Mouse (Mus musculus) limb, embryonic 10.5 days (tissue): Measurements from ENCODE around the gene Ddx6. TPM values are rescaled to one million over a fixed set of nuclear protein-coding genes. Genes with fewer than 3 reads are reported as not detected.

ENCODE experiments used
- DNase-seq: peaks from one replicate; pipeline ENCODE4 v3.0.0-alpha.2; 2017; ENCODE audit warnings: low spot score
- H3K27ac ChIP-seq: fragments of 300-500 bp; sonication (generic); 2 replicates; pipeline ENCODE4 v1.5.1; 2016; ENCODE audit warnings: mild to moderate bottlenecking
- H3K27me3 ChIP-seq: fragments of 300-500 bp; sonication (generic); 2 replicates; pipeline ENCODE4 v1.6.1; 2016; ENCODE audit warnings: low read depth, mild to moderate bottlenecking; ENCODE audit not compliant: poor library complexity, severe bottlenecking
- H3K36me3 ChIP-seq: fragments of 300-500 bp; sonication (generic); 2 replicates; pipeline ENCODE4 v1.6.1; 2016; ENCODE audit warnings: mild to moderate bottlenecking, moderate library complexity
- H3K4me1 ChIP-seq: fragments of 300-500 bp; sonication (generic); 2 replicates; pipeline ENCODE4 v1.6.1; 2016
- H3K4me3 ChIP-seq: fragments of 300-500 bp; sonication (generic); 2 replicates; pipeline ENCODE4 v1.5.1; 2016; ENCODE audit warnings: mild to moderate bottlenecking, moderate library complexity
- H3K9me3 ChIP-seq: fragments of 300-500 bp; sonication (generic); replicated peaks from 2 replicates; pipeline ENCODE4 v1.6.1; 2016; ENCODE audit warnings: mild to moderate bottlenecking
- WGBS: fragments of 180-500 bp; shearing (Covaris S2); methylation state at CpG from one replicate; pipeline ENCODE4 v1.1.7; 2016; 5-methylcytosine and 5-hydroxymethylcytosine counted together
- polyA plus RNA-seq: library from polyadenylated mRNA; unstranded; fragments of >200 nt; fragmentation: Nextera tagmentation; extraction: Ambion mirVana; gene quantifications from 2 replicates; pipeline ENCODE4 v1.2.1, GENCODE M21; 2016

Gene Ddx6
- polyA plus RNA-seq, 1 experiment from 2014 or later: 23.3 TPM

GRCm38 (mm10) chr9:44648881-44649281, 44.2 kb downstream of the Ddx6 start:
- Histone ChIP-seq H3K27me3 (0 out of 2 replicates have a peak, but pooled peaks cover 3% of the 10 kb centered on the region), H3K27ac (no peak overlapping the region), H3K36me3 (no peaks in the 10 kb centered on the region), H3K4me3 (no peak overlapping the region), H3K9me3 (no peaks in the 10 kb centered on the region), H3K4me1 (peaks cover 14% of the 10 kb centered on the region; the same call in 1 of the 2 replicates)
- 81% methylated on average over 7 of the region's 7 CpGs for WGBS
- DNase-seq: no peak

- no peak overlapping the region for H3K4me3 ChIP-seq
- no peaks in the 10 kb centered on the region for H3K9me3 ChIP-seq
- no peak overlapping the region for H3K27ac ChIP-seq
- peak; percentile 66 for DNase-seq
- 18% methylated on average over 8 of the region's 8 CpGs for WGBS
- 0 out of 2 replicates have a peak, but pooled peaks cover 3% of the 10 kb centered on the region for H3K27me3 ChIP-seq
- H3K36me3 ChIP-seq: no peaks in the 10 kb centered on the region
- H3K4me1 ChIP-seq: peaks cover 14% of the 10 kb centered on the region
Measured at GRCm38 (mm10) chr9:44652027-44652426, 47.3 kb downstream of the Ddx6 start.

DNA sequence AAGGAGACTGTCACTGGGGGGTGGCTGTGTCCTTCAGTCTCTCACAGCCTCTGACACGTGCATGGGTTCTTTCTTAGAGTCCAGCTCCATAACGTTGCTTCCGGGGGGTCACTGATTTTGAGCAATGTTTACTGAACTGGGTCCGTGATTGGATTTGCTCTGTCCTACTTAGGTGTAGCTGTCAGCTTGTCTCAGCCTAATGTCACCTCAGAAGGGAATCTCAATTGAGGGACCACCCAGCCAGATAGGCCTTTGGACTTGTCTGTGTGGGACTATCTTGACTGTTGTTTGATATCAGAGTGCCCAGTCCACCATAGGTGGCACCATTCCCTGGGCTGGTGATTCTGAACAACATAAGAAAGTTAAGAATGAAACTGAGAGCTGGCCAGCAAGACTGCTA, 49.2 kb downstream of the Ddx6 start:
- no peak overlapping the region for H3K4me3 ChIP-seq
- WGBS: 76% methylated on average over 4 of the region's 4 CpGs
- no peaks in the 10 kb centered on the region for H3K9me3 ChIP-seq
- H3K4me1 ChIP-seq: peaks cover 12% of the 10 kb centered on the region
- 0 out of 2 replicates have a peak, but pooled peaks cover 3% of the 10 kb centered on the region for H3K27me3 ChIP-seq
- no peak for DNase-seq
- no peak overlapping the region for H3K27ac ChIP-seq
- H3K36me3 ChIP-seq: no peaks in the 10 kb centered on the region

GRCm38 (mm10) chr9:44655098-44656066, 50.7 kb downstream of the Ddx6 start:
- Histone ChIP-seq H3K4me1 (peaks cover 7% of the 10 kb centered on the region; the same call in 1 of the 2 replicates), H3K36me3 (no peaks in the 10 kb centered on the region), H3K9me3 (no peaks in the 10 kb centered on the region), H3K27ac (0 out of 2 replicates have a peak overlapping the region, but pooled peaks have one; percentile 34), H3K27me3 (no peaks in the 10 kb centered on the region), H3K4me3 (peak overlapping the region; percentile 35)
- WGBS: 33% methylated on average over 26 of the region's 26 CpGs
- DNase-seq: peak; percentile 66

DNA sequence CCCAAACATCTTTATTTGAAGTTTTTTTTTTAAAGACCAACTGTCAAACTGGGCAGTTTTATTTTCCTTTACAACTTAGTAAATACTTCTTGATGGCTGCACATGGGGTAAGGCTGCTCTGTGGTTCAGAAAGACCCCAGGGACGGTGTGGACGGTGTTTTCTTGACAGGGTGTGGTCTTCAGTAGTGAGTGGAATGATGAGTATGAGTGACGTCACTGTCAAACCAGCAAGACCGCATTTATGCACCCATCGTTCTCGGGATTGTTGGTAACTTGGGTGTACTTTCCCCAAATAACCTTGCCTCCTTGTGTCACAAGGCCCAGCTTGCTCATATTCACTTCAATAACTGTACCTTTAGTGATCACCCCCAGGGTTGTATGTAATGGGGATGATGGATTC, 59.0 kb downstream of the Ddx6 start:
- DNase-seq: no peak
- H3K36me3 ChIP-seq: no peaks in the 10 kb centered on the region
- no peak overlapping the region for H3K27ac ChIP-seq
- H3K27me3 ChIP-seq: no peaks in the 10 kb centered on the region
- H3K9me3 ChIP-seq: no peaks in the 10 kb centered on the region
- H3K4me3 ChIP-seq: no peak overlapping the region
- WGBS: 91% methylated on average over 6 of the region's 6 CpGs
- H3K4me1 ChIP-seq: no peaks in the 10 kb centered on the region

GRCm38 (mm10) chr9:44671416-44671815, 66.7 kb downstream of the Ddx6 start:
- 94% methylated on average over 5 of the region's 5 CpGs for WGBS
- no peaks in the 10 kb centered on the region for H3K36me3 ChIP-seq
- H3K4me1 ChIP-seq: no peaks in the 10 kb centered on the region
- no peak for DNase-seq
- no peaks in the 10 kb centered on the region for H3K9me3 ChIP-seq
- H3K4me3 ChIP-seq: no peak overlapping the region
- H3K27me3 ChIP-seq: no peaks in the 10 kb centered on the region
- H3K27ac ChIP-seq: no peak overlapping the region

DNA sequence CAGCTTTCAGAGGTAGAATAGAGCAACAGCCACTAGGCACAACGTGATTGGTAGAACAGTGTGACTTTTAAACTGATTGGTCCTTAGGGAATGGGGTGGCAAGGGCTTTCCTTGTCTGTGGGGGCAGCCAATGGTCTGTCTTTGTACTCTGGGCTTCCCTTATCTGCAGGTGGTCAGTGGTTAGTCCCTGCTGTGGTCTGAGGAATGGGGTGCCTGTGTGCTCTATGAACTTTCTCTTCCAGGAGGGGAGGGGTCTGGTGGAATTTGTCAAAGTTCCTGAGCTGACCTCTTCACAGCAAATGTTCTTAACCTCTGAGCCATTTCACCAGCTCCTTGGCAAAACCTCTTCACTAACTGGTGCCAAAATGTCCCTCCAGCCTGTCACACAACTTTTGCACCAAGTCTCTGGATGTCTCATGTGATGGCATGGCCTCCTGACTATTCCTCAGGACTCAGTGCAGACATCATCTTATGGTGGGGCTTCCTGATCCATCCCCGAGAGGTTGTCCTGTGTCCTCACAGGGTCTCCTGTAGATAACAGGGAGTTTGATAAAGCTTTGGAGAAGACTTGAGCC, 67.7 kb downstream of the Ddx6 start:
- DNase-seq: no peak
- Histone ChIP-seq H3K27ac (no peak overlapping the region), H3K4me3 (no peak overlapping the region), H3K4me1 (no peaks in the 10 kb centered on the region), H3K27me3 (no peaks in the 10 kb centered on the region), H3K36me3 (no peaks in the 10 kb centered on the region), H3K9me3 (no peaks in the 10 kb centered on the region)
- 70% methylated on average over 2 of the region's 2 CpGs for WGBS

DNA sequence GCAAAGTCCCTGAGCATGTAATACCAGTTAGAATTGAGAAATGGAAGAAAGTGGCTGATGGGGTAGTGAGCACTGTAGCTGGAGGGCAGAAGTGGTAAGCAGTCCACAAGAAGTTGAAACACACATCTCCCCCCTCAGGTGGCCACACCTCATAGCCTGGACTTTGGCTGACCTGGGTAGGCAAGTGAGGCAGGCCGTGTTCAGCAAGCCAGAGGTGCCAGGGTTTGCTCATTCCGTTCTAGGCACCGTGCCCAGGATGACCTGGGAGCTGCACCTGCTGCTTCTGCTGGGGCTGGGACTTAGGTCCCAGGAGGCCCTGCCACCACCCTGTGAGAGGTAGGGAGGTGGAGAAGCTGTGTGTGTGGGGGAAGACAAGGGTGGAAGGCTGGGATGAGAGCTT, 68.3 kb downstream of the Ddx6 start, which contains the start of gene Treh:
Gene Treh (plus strand): TSS at position 229 of the 400 bp plus-strand sequence.
- WGBS: 85% methylated on average over 3 of the region's 3 CpGs
- Histone ChIP-seq H3K9me3 (no peaks in the 10 kb centered on the region), H3K4me3 (no peak within 1 kb of the TSS), H3K27me3 (no peaks in the 10 kb centered on the region), H3K36me3 (no peaks in the 10 kb centered on the region), H3K27ac (no peak within 1 kb of the TSS), H3K4me1 (no peaks in the 10 kb centered on the region)
- DNase-seq: no peak

DNA sequence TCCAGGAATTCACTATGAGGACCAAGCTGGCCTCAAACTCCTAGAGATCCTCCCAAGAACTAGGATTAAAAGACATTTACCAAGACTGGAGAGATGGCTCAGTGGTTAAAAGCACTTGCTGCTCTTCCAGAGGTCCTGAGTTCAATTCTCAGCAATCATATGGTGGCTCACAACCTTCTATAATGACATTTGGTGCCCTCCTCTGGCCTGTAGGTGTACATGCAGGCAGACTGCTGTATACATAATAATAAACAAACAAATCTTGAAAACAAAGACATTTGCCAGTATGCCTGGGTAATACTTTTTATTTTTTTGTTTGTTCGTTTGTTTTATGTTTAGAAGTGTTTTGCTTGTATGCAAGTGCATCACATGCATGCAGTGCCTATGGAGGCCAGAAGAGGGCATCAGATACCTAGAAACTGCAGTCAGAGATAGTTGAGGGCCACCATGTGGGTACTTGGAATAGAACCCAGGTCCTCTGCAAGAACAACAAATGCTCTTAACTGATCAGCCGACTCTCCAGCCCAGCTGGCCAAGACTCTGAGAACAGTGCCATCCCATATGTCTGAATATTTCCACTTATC, 73.7 kb downstream of the Ddx6 start:
- Histone ChIP-seq H3K36me3 (no peaks in the 10 kb centered on the region), H3K4me3 (no peak overlapping the region), H3K27ac (no peak overlapping the region), H3K9me3 (no peaks in the 10 kb centered on the region), H3K4me1 (no peaks in the 10 kb centered on the region), H3K27me3 (no peaks in the 10 kb centered on the region)
- 82% methylated on average over 2 of the region's 2 CpGs for WGBS
- no peak for DNase-seq

GRCm38 (mm10) chr9:44679565-44679964, 74.9 kb downstream of the Ddx6 start:
- Histone ChIP-seq H3K27me3 (no peaks in the 10 kb centered on the region), H3K4me3 (no peak overlapping the region), H3K9me3 (no peaks in the 10 kb centered on the region), H3K36me3 (no peaks in the 10 kb centered on the region), H3K27ac (no peak overlapping the region), H3K4me1 (no peaks in the 10 kb centered on the region)
- 66% methylated on average over 5 of the region's 5 CpGs for WGBS
- DNase-seq: no peak

DNA sequence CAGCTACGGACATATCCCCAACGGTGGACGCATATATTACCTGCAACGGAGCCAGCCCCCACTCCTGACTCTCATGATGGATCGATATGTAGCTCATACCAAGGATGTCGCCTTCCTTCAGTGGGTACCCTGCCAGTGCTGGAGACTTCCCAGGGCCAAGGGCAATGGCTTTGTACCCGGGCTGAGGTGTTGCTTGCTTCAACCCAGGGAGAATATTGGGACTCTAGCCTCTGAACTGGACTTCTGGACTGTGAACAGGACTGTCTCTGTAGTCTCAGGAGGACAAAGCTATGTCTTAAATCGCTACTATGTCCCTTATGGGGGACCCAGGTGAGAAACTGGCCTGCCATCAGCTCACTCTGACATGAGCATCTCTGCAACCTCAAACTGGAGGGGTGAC, 78.4 kb downstream of the Ddx6 start:
- no peaks in the 10 kb centered on the region for H3K9me3 ChIP-seq
- 90% methylated on average over 8 of the region's 8 CpGs for WGBS
- 0 out of 2 replicates have a peak overlapping the region, but pooled peaks have one; percentile 19 for H3K27ac ChIP-seq

DNA sequence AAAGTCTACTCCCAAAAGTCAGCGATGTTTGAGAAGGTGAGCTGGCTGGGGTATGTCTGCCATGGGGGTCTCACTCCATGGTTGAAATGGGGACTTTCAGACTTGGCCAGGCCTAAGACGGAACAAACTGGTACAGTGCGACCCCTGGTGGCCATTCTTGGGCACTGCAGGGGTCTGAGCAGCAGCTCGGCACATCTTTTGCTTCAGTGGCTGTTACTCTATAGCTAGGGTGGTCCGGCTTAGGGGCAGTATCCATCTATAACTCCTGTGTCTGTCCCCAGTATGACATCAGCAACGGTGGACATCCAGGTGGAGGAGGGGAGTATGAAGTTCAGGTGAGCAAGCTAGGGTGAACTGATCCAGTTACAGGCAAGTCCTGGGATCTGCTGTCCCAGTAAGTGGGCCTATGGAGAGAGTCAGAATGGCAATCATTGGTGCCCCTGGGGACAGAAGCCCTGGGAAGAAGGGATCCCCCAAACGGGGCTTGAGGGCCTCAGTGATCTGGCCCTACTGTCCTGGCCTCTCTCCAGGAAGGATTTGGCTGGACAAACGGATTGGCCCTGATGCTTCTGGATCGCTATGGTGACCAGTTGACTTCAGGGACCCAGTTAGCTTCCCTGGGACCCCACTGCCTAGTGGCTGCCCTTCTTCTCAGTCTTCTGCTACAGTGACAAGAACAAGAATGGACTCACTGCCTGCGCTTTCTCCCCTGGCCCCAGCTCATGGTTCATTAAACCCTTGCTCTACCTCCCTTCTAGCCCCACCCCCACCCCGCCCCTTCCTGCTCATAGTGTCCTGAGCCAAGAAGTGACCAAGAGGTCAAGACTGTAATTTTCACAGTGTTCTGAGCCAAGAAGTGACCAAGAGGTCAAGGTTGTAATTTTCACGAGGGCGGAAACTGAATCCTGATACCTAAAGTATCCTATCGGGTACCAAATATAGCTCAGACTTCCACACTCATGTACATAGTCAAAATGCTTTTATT, 80.9 kb downstream of the Ddx6 start:
- Histone ChIP-seq H3K9me3 (no peaks in the 10 kb centered on the region), H3K4me3 (no peak overlapping the region), H3K36me3 (peaks cover 42% of the 10 kb centered on the region), H3K27me3 (no peaks in the 10 kb centered on the region), H3K4me1 (peaks cover 15% of the 10 kb centered on the region), H3K27ac (0 out of 2 replicates have a peak overlapping the region, but pooled peaks have one; percentile 30)
- peak; percentile 89 for DNase-seq
- WGBS: 42% methylated on average over 14 of the region's 14 CpGs

More for the DNA sequence above, 78.4 kb downstream of the Ddx6 start:
- no peak overlapping the region for H3K4me3 ChIP-seq
- no peaks in the 10 kb centered on the region for H3K27me3 ChIP-seq
- peaks cover 14% of the 10 kb centered on the region for H3K4me1 ChIP-seq
- H3K36me3 ChIP-seq: peaks cover 19% of the 10 kb centered on the region
- no peak for DNase-seq
